Mouse (Mus musculus): ENCODE results near the gene Mgat4a. TPM values are rescaled to one million over a fixed set of nuclear protein-coding genes. Genes with fewer than 3 reads are reported as not detected.
"Not testable (repeated sequence)": the region's sequence is repeated elsewhere in the genome, so short reads cannot be mapped to it uniquely, and the experiment has no call there.

The Mgat4a gene
- total RNA-seq, 2 experiments from 2014 or later: 31.7 to 35.0 TPM

DNA sequence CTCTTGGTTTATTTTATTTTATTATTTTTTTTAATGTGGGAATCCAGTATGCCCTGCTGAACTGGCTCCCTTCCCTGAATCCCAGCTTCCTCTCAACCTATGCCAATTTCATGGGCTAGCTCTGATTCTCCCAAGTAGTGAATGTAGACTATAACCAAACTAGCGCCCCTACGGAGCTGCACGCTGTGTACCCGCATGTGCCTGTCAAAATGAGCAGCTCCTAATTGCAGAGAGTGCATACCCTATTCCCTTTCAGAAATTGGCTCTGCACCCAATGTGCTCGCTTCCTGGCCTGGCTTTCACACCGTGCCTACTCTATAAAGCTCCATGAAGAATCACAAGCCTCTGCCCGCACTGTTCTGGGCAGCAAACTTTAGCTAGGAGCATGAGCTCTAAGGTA is 7.6 kb downstream of the Mgat4a start:
- DNase-seq (ENCODE audit: low spot score in 2 of 2): no peak

DNA sequence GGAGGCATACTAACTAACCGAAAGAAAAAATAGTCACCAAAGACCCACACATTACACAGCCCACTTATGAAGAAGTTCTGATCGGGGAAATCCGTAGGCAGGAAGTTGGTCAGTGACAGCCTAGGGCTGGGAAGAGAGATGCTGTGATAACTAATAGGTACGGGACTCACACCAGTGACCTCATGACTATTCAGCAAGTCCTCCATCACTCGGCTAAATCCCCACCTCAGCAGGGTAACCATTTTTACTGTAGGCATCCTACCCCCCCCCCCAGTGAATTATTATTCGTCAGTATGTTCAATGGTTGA is 8.3 kb downstream of the Mgat4a start:
- DNase-seq (ENCODE audit: low spot score in 2 of 2): no peak

DNA sequence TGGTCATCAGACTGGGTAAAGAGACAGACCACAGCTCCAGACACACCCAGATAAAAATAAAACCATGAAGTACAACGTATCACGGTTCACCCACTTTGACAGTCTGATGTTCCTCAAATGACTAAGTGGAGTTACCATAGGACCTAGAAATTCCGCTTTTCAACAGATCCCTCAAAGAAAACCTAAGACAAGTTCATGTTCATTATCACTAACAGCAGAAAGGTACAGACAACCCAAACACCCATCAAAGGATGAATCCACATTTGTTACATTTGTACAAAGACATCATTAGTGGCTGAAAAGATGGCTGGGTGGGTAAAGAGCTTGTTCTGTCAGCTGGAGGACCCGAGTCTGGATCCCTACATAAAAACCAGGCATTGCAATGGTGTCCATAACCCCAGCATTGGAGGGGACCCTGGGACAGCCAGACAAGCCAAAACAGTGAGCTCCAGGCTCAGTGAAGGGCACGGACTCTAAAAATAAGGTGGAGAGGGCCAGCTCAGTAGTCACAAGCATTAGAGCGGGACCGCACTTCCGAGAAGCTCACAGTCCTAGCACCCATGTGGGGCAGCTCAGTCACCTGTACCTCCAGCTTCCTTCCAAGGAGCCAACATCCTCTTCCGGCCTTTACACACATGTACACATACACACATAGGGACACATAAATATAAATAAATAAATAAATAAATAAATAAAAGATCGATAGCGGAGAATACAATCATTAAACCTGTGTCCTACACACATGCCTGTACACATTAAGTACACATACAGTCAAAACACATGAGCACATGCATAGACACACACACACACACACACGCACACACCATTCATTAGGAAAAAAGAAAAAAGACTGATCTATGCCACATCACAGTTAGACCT is 8.9 kb downstream of the Mgat4a start:
- DNase-seq (ENCODE audit: low spot score in 2 of 2): no peak

DNA sequence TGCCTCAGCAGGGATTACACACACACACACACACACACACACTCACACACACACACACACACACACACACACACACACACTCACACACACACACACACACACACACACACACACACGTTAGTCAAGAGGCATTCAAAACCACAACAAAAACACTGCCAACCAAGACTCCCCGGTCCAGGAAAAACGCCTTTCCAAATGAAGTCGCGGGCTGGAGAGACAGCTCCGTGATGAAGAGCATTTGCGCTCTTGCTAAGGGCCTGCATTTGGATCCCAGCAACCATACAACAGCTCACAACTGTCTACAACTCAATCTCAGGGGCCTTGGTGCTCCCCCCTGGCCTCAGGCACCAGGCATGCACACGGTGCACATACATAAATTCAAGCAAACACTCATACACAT is 10.8 kb downstream of the Mgat4a start:
- no peak for DNase-seq (ENCODE audit: low spot score in 2 of 2)

DNA sequence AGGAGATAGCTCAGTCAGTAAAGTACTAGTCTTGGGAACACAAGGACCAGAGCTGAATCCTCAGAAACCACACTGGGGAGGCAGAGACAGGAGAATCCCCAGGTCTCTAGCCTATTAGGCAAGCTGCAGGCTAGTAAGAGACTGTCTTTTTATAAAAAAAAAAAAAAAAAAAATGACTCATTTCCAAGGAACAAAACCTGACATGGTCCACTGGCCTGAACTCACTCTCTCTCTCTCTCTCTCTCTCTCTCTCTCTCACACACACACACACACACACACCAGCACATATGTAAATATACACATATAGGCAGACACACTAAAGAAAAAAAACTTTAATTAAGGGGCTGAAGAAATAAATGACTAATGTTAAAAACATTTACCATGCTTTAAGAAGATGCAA is 14.6 kb downstream of the Mgat4a start:
- DNase-seq (ENCODE audit: low spot score in 2 of 2): no peak

DNA sequence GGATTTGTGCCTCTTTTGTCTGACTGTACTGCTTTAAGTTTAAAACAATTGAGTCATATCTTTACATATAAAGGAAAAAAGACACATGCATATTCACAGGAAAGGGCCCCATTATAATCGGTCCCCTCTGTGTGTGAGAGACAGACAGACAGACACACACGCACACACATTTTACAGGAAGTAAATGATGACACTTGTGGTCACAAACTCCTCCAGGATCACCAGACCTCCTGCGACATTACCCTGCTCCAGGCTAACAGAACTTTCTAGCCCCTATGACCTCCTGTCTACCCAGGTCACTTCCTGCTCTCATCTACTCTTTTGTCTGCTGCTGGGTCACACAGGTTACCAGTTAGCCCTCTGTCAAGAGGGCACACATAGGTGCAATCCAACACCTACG is 16.1 kb downstream of the Mgat4a start:
- no peak for DNase-seq (ENCODE audit: low spot score in 2 of 2)

DNA sequence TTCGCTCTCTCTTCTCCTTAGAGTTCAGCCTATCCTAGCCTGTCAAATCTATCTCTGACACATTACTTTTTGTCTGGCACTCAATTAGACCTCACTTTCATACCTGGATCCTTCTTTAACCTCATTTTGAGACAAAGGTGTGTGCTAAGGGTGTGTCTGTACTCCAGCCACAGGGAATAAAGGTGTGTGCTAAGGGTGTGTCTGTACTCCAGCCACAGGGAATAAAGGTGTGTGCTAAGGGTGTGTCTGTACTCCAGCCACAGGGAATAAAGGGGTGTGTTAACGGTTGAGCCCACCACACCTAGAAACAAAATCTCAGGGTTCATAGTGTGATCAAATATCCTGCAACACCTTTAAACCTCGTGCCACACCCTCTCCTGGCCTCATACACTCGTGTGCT is 16.7 kb downstream of the Mgat4a start:
- not testable (repeated sequence) for DNase-seq (ENCODE audit: low spot score in 2 of 2)

DNA sequence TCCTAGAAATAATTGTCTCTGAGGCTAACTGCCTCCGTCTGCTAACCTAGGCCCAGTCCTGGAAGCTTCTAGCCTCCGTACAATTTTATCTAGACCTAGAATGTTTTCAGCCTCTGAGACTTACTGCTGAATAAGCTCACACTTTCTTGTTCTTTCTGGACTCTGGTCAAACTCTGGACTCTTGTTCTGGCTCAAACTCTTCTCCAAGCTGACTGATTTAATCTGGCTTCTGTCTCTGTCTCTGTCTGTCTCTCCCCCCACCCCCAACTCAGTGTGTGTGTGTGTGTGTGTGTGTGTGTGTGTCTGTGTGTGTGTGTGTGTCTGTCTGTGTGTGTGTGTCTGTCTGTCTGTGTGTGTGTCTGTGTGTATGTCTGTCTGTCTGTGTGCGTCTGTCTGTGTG is 17.3 kb downstream of the Mgat4a start:
- DNase-seq (ENCODE audit: low spot score in 2 of 2): not testable (repeated sequence)

DNA sequence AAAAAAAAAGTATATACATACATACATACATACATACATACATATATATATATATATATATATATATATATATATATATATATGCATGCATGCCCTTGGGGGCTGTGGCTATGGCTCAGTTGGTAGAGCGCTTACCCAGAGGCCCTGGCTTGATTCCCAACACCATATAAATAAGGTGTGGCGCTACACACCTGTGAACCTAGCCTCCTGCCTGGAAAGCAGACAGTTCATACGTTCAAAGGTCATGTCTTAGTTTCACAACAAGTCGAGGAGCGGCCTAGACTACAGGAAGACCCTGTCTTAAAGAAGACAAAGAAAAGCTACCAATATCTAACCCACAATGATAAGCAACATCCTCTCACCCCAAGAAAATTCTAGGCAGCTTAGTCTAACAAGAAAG is 18.7 kb downstream of the Mgat4a start:
- no peak for DNase-seq (ENCODE audit: low spot score in 2 of 2)

DNA sequence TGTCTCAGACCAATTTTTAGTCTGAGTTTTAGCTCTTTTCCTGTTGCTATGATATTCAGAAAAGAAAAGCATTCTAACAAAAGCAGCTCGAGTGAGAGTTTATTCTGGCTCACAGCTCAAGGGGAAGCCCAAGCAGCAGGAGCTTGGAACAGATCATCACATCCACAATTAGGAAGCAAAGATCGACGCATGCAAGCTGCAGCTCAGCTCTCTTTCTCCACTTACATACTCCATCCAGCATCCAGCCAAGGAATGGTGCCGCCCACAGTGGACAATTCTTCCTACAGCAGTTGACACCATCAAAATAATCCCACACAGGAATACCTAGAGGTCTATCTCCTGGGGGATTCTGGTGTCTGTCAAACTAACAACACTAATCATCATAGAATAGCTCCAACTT is 22.0 kb downstream of the Mgat4a start:
- DNase-seq (ENCODE audit: low spot score in 2 of 2): no peak

DNA sequence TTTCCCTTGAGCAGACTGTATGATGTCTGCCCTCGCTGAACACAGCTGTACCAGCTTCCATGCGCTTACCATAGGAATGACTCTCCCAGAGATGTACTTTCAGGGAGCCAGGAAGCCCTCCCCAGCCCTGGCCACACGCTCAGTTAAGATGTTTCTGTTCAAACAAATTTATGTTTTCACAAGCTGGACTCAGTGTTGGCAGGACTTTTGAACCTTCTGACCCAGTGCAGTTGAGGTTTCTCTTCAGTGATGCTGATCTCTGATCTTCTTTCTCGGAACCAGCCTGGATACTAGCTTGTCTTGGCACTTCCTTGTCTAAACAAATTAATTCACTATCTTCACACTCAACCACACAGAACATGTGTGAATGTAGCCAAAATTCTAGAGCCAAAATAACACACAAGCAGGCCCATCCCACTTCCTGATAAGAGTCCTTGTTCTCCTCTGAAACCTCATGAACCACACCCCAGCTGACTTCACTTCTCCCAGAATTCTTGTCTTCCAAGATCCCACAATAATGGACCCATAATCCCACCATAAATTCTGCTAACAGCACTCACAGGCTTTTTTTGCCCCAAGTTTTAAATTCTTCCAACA is 22.6 kb downstream of the Mgat4a start:
- DNase-seq (ENCODE audit: low spot score in 2 of 2): no peak

DNA sequence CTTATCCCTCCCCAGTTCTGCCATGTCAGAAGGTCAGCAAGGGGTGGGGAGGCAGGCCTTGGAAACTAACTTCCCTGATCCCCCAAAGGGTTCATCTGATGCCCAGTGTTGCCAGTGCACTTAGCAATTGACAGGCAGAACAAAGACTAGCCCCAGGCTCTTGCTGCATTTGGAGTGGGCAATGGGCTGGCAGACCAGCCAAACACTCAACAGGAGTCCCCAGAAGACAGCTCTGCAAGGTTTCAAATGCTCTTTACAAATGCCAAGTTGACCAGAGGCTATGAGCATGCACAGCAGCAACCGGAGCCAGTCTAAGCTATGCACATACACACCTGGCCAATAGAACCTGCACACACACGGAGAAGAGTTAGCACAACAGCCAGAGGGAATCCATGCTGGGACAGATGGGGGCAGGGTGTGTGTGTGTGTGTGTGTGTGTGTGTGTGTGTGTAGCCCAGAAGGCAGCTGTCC is 27.8 kb downstream of the Mgat4a start:
- DNase-seq (ENCODE audit: low spot score in 2 of 2): no peak

DNA sequence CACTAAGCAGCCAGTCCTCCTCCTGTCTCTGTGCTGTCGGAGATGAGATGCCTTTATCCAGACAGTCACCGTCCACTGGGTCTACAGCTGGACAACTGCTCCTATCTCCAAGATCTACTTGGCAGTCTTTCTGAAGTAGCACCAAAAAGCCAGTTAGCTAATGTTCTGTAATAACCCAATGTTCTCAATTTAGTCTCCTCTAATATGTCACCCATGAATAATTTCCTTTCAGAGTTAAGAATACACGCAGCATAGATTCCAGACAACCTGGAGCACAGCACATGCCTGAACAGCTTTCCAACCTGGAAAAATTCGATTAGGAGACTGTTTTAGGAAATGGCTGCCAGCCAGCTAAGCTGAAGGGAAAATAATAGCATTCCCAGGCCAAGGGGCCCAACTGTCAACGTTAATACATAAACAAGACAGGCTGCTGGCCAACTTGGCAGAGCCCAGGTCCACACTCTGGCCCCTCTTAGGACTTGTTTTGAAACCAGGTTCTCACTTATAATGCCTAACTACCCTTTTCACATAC is 28.6 kb downstream of the Mgat4a start:
- DNase-seq (ENCODE audit: low spot score in 2 of 2): no peak

DNA sequence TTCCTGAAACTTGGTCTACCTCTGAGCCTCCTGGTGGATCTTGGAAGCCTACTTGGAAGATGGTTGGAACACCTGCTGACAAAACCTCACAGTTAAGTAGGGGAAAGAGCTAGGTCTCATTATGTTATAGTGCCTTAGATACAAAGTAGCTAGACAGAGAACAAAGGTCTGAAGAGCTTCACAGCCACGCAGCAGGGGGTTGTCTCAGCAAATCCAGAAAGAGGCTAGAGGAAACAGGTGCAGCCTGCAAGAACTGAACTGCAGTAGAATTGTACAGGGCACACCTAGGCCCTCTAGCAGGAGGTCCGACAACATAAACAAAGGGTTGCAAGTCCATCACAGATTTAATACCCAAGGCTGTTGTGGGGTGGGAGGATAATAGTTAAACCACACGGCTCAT is 30.6 kb downstream of the Mgat4a start:
- DNase-seq (ENCODE audit: low spot score in 2 of 2): no peak

DNA sequence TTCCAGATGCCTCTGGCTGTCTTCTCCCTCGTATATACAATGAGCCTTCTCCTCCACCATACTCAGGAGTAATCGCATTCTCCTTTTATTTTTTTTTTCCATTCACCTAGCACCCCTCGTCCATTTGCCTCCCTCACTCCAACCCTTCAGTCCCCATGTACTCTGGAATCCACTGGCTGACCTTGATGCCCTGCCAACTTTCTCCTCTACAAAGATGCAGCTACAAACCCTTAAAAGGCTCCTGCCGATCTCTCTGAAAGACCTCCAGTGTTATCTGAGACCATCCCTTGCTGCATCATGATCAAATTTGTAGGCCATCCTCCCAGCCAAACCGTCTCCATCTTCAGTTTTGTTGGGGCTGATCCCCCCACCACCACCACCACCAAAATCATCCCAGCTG is 31.4 kb downstream of the Mgat4a start:
- no peak for DNase-seq (ENCODE audit: low spot score in 2 of 2)

DNA sequence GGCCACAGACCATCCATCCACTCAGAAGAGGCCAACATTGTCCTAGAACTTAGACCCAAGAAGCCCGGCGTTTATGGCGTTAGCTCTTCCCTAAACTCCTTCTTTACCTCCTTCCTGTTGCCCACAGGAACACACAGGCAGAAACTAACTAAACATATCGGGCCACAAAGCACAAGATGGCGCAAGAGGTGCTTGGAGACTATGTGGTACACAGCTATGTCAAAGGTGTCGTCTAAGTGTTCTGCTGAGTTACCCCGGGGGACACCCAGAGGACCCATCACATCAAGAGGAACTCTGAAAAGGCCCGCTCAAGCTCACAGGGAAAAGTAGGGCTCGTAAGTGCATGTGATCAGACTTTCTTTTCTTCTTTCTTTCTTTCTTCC is 35.5 kb downstream of the Mgat4a start:
- no peak for DNase-seq (ENCODE audit: low spot score in 2 of 2)

DNA sequence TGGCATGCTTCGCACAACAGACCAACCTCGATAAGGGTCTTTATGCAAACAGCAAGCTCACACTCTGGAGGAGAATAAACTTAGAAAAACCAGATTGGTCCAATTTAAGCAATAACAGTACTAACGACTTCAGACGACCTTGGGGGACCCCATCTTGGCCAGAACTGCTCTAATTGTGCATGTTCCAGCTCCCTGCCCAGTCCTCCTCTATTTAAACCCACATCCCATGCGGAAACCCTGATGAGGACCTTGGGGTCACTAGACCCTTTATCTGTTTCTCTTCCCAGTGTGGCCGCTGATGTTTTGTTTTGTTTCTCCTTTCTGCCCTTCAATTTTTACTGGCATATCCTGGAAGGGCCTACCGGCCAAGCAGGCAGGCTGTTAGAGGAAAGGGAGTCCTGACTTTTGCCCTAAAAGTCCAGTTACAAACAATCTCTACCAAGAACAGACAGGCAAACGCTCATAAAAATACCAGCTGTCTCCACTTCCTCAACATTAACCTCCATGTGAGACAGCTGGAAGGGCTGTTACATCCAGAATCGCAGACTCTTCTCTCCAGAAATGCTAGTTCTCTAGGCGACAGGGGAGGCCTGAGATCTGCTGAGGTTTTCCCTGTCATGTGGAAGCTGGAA is 36.0 kb downstream of the Mgat4a start:
- no peak for DNase-seq (ENCODE audit: low spot score in 2 of 2)

DNA sequence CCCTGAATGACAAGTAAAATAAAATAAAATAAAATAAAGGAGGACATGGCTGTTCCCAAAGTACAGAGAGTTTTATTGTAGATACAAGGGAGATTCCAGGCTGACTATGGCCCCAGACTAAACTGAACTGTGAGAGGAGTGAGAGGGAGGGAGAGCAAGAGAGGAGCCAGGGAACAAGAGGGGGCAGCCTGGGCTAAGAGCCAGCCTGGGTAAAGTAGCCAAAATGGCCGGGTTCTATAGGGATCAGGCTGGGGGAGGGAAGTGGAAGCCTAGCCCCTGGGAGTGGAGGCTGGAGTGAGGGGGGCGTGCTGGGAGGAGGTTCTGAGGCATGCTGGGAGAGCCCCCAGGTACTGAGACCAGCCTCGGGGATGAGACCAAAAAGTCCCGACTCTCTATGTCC is 37.2 kb downstream of the Mgat4a start:
- DNase-seq (ENCODE audit: low spot score in 2 of 2): no peak

DNA sequence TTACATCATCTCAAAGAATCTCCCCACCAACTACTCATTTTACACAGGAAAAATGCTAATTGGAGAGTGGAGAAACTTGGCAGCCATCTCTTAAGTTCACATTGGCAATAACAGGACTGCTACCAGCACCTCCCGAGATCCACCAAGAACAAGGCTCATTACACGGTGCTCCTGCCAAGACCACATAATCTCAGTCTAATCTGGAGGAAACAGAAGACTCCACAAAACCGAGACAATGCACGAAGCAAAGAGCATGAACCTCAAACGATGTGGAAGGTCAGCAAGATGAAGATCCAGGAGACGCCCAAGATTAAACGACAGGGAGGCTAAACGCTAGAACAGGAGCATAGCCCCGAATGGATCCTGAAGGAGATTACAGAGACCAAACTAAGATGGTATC is 38.5 kb downstream of the Mgat4a start:
- DNase-seq (ENCODE audit: low spot score in 2 of 2): no peak

DNA sequence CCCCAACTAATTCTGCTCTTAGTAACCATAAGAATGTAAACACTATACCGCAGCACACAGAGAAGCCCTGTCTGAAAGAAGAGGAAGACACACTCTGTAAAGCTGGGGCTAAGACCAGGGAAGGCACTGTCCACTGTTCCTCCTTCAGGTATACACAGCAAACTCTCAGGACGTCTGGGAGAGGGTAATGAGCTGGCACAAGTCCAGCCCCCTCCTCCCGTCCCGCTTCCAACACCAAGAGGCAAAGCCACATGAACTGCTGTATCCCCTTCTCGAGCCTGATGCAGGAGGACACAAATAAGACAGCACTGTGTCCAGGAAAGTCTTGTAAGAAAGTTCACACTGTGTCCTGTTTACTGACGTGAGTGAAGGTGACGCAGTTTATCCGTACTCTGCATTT is 40.1 kb downstream of the Mgat4a start:
- DNase-seq (ENCODE audit: low spot score in 2 of 2): no peak

DNA sequence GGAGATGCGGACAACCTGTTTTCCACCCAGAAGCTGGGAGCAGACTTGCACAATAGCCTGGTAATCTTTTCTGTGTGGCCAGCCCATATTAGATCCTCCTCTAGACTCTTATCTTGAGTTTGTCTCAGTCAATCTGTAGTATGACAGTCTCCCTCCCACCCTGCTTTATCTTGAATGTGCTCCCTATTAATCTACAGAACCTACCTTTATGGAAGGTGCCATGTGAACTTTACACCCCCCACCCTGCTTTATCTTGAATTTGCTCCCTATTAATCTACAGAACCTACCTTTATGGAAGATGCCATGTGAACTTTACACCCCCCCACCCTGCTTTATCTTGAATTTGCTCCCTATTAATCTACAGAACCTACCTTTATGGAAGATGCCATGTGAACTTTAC is 41.4 kb downstream of the Mgat4a start:
- DNase-seq (ENCODE audit: low spot score in 2 of 2): not testable (repeated sequence)

DNA sequence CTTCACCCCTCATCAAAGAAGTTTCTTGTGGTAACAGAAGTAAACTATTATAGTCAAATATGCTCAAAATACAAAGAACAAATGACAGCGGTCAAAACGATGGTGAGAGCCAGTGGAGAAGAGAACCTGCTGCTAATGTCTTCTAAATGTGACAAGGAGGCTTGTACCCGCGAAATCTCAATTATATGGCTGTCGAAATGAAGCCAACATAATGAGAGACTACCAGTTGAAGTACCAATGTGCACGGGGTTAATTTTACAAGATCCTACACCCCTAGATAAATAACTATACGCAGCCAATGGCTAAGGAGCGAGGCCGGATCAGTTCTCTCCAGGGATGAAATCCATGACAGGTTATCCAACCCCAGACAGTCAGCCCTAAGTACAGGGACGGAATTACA is 41.9 kb downstream of the Mgat4a start:
- no peak for DNase-seq (ENCODE audit: low spot score in 2 of 2)
